Mouse (Mus musculus) limb, embryonic 10.5 days (tissue): Measurements from ENCODE around the gene Pllp. TPM values are rescaled to one million over a fixed set of nuclear protein-coding genes. Genes with fewer than 3 reads are reported as not detected.

Experiments used
- DNase-seq: peaks from one replicate; pipeline ENCODE4 v3.0.0-alpha.2; 2017; ENCODE audit warnings: low spot score
- H3K27ac ChIP-seq: fragments of 300-500 bp; sonication (generic); 2 replicates; pipeline ENCODE4 v1.5.1; 2016; ENCODE audit warnings: mild to moderate bottlenecking
- H3K27me3 ChIP-seq: fragments of 300-500 bp; sonication (generic); 2 replicates; pipeline ENCODE4 v1.6.1; 2016; ENCODE audit warnings: low read depth, mild to moderate bottlenecking; ENCODE audit not compliant: poor library complexity, severe bottlenecking
- H3K36me3 ChIP-seq: fragments of 300-500 bp; sonication (generic); 2 replicates; pipeline ENCODE4 v1.6.1; 2016; ENCODE audit warnings: mild to moderate bottlenecking, moderate library complexity
- H3K4me1 ChIP-seq: fragments of 300-500 bp; sonication (generic); 2 replicates; pipeline ENCODE4 v1.6.1; 2016
- H3K4me3 ChIP-seq: fragments of 300-500 bp; sonication (generic); 2 replicates; pipeline ENCODE4 v1.5.1; 2016; ENCODE audit warnings: mild to moderate bottlenecking, moderate library complexity
- H3K9me3 ChIP-seq: fragments of 300-500 bp; sonication (generic); replicated peaks from 2 replicates; pipeline ENCODE4 v1.6.1; 2016; ENCODE audit warnings: mild to moderate bottlenecking
- WGBS: fragments of 180-500 bp; shearing (Covaris S2); methylation state at CpG from one replicate; pipeline ENCODE4 v1.1.7; 2016; 5-methylcytosine and 5-hydroxymethylcytosine counted together
- polyA plus RNA-seq: library from polyadenylated mRNA; unstranded; fragments of >200 nt; fragmentation: Nextera tagmentation; extraction: Ambion mirVana; gene quantifications from 2 replicates; pipeline ENCODE4 v1.2.1, GENCODE M21; 2016

The Pllp gene
- polyA plus RNA-seq, 1 experiment from 2014 or later = not detected

GRCm38 (mm10) chr8:94697956-94698355 lies 1.9 kb upstream of the Pllp start:
- no peak for DNase-seq
- H3K9me3 ChIP-seq = no peaks in the 10 kb centered on the region
- WGBS = 83% methylated on average over 6 of the region's 6 CpGs
- H3K27ac ChIP-seq = no peak overlapping the region
- peaks cover 19% of the 10 kb centered on the region for H3K4me1 ChIP-seq
- no peaks in the 10 kb centered on the region for H3K36me3 ChIP-seq
- no peak overlapping the region for H3K4me3 ChIP-seq
- H3K27me3 ChIP-seq = peaks cover 64% of the 10 kb centered on the region

GRCm38 (mm10) chr8:94696566-94696965 lies 488 bp upstream of the Pllp start:
- no peak for DNase-seq
- no peak overlapping the region for H3K27ac ChIP-seq
- H3K27me3 ChIP-seq = peaks cover 78% of the 10 kb centered on the region
- 56% methylated on average over 3 of the region's 3 CpGs for WGBS
- peak overlapping the region; percentile 51; the same call in 1 of the 2 replicates for H3K4me3 ChIP-seq
- no peaks in the 10 kb centered on the region for H3K9me3 ChIP-seq
- peaks cover 15% of the 10 kb centered on the region for H3K4me1 ChIP-seq
- no peaks in the 10 kb centered on the region for H3K36me3 ChIP-seq

- Histone ChIP-seq H3K27ac (no peak overlapping the region), H3K27me3 (peaks cover 84% of the 10 kb centered on the region), H3K36me3 (no peaks in the 10 kb centered on the region), H3K4me3 (peak overlapping the region; percentile 51), H3K9me3 (no peaks in the 10 kb centered on the region), H3K4me1 (peaks cover 15% of the 10 kb centered on the region)
- WGBS = under 1% methylated on average over 31 of the region's 31 CpGs
- DNase-seq = peak; percentile 46
Measured at GRCm38 (mm10) chr8:94695341-94695993, 611 bp downstream of the Pllp start.

GRCm38 (mm10) chr8:94694701-94695100 lies 1.4 kb downstream of the Pllp start:
- Histone ChIP-seq H3K4me1 (peaks cover 15% of the 10 kb centered on the region), H3K36me3 (no peaks in the 10 kb centered on the region), H3K27ac (no peak overlapping the region), H3K9me3 (no peaks in the 10 kb centered on the region), H3K4me3 (no peak overlapping the region), H3K27me3 (peaks cover 82% of the 10 kb centered on the region)
- DNase-seq = no peak
- 4% methylated on average over 6 of the region's 6 CpGs for WGBS

- Histone ChIP-seq H3K36me3 (no peaks in the 10 kb centered on the region), H3K9me3 (no peaks in the 10 kb centered on the region), H3K27me3 (no peaks in the 10 kb centered on the region), H3K4me1 (no peaks in the 10 kb centered on the region), H3K4me3 (no peak overlapping the region), H3K27ac (no peak overlapping the region)
- WGBS = 73% methylated on average over 9 of the region's 9 CpGs
- no peak for DNase-seq
Measured at GRCm38 (mm10) chr8:94685953-94686352, 10.1 kb downstream of the Pllp start.

GRCm38 (mm10) chr8:94684287-94684686 lies 11.8 kb downstream of the Pllp start:
- Histone ChIP-seq H3K27me3 (no peaks in the 10 kb centered on the region), H3K4me1 (no peaks in the 10 kb centered on the region), H3K36me3 (no peaks in the 10 kb centered on the region), H3K4me3 (no peak overlapping the region), H3K27ac (no peak overlapping the region), H3K9me3 (no peaks in the 10 kb centered on the region)
- no peak for DNase-seq
- WGBS = 81% methylated on average over 4 of the region's 4 CpGs

GRCm38 (mm10) chr8:94682732-94683524 lies 13.2 kb downstream of the Pllp start:
- no peak overlapping the region for H3K4me3 ChIP-seq
- H3K4me1 ChIP-seq = no peaks in the 10 kb centered on the region

GRCm38 (mm10) chr8:94680414-94680813 lies 15.7 kb downstream of the Pllp start:
- H3K27ac ChIP-seq = no peak overlapping the region
- no peak for DNase-seq
- H3K9me3 ChIP-seq = no peaks in the 10 kb centered on the region
- H3K4me1 ChIP-seq = no peaks in the 10 kb centered on the region
- peaks cover 7% of the 10 kb centered on the region for H3K36me3 ChIP-seq
- 82% methylated on average over 3 of the region's 3 CpGs for WGBS
- H3K27me3 ChIP-seq = no peaks in the 10 kb centered on the region
- H3K4me3 ChIP-seq = no peak overlapping the region

More at GRCm38 (mm10) chr8:94682732-94683524, 13.2 kb downstream of the Pllp start:
- Histone ChIP-seq H3K36me3 (no peaks in the 10 kb centered on the region), H3K9me3 (no peaks in the 10 kb centered on the region), H3K27ac (no peak overlapping the region), H3K27me3 (no peaks in the 10 kb centered on the region)
- WGBS = 83% methylated on average over 16 of the region's 16 CpGs
- no peak for DNase-seq

GRCm38 (mm10) chr8:94678582-94678981 lies 17.5 kb downstream of the Pllp start:
- Histone ChIP-seq H3K9me3 (no peaks in the 10 kb centered on the region), H3K36me3 (peaks cover 23% of the 10 kb centered on the region), H3K4me3 (no peak overlapping the region), H3K27me3 (no peaks in the 10 kb centered on the region), H3K4me1 (no peaks in the 10 kb centered on the region), H3K27ac (peak overlapping the region; percentile 50; the same call in 1 of the 2 replicates)
- DNase-seq = no peak
- WGBS = 52% methylated on average over 9 of the region's 9 CpGs

- no peaks in the 10 kb centered on the region for H3K4me1 ChIP-seq
- H3K27ac ChIP-seq = no peak overlapping the region
- H3K9me3 ChIP-seq = no peaks in the 10 kb centered on the region
- H3K4me3 ChIP-seq = no peak overlapping the region
- H3K27me3 ChIP-seq = no peaks in the 10 kb centered on the region
- H3K36me3 ChIP-seq = peaks cover 50% of the 10 kb centered on the region
- WGBS = 87% methylated on average over 6 of the region's 6 CpGs
- no peak for DNase-seq
Measured at GRCm38 (mm10) chr8:94675923-94676322, 20.2 kb downstream of the Pllp start.

GRCm38 (mm10) chr8:94674384-94674783 lies 21.7 kb downstream of the Pllp start:
- no peaks in the 10 kb centered on the region for H3K4me1 ChIP-seq
- 68% methylated on average over 5 of the region's 5 CpGs for WGBS
- H3K36me3 ChIP-seq = peaks cover 65% of the 10 kb centered on the region
- no peaks in the 10 kb centered on the region for H3K27me3 ChIP-seq
- DNase-seq = no peak
- H3K27ac ChIP-seq = no peak overlapping the region
- H3K9me3 ChIP-seq = no peaks in the 10 kb centered on the region
- no peak overlapping the region for H3K4me3 ChIP-seq

GRCm38 (mm10) chr8:94666456-94667308 lies 29.4 kb downstream of the Pllp start, which contains the start of gene Arl2bp:
Arl2bp (plus strand) TSS chr8:94666600.
- Histone ChIP-seq H3K27ac (peak within 1 kb of the TSS; percentile 96), H3K36me3 (peaks cover 37% of the 10 kb centered on the region), H3K4me3 (peak within 1 kb of the TSS; percentile 88), H3K9me3 (no peaks in the 10 kb centered on the region), H3K27me3 (no peaks in the 10 kb centered on the region), H3K4me1 (peaks cover 13% of the 10 kb centered on the region)
- WGBS = under 1% methylated on average over 74 of the region's 74 CpGs
- peak; percentile 96 for DNase-seq
